Mouse (Mus musculus): ENCODE measurements around the gene Dnah5.

Gene Dnah5

GRCm38 (mm10) chr15:28466591-28467247, 263.2 kb downstream of the Dnah5 start:
- no peak for DNase-seq (ENCODE audit: low spot score)

- no peak for DNase-seq (ENCODE audit: low spot score)
Observed at GRCm38 (mm10) chr15:28473749-28474390, 270.3 kb downstream of the Dnah5 start.

GRCm38 (mm10) chr15:28502820-28503219, 299.3 kb downstream of the Dnah5 start:
- DNase-seq (ENCODE audit: low spot score): no peak

GRCm38 (mm10) chr15:28515176-28515575, 311.6 kb downstream of the Dnah5 start:
- no peak for DNase-seq (ENCODE audit: low spot score)
